Mouse (Mus musculus): ENCODE measurements around the gene Gpr25.

GRCm38 (mm10) chr1:136214304-136214703 lies 46.4 kb downstream of the Gpr25 start:
- TF ChIP-seq HCFC1 (IDR thresholded peaks at IDR 0.05; ENCODE audit: borderline replicate concordance, insufficient read depth, low read length) (no peak), CHD2 (IDR thresholded peaks at IDR 0.05; ENCODE audit: low read depth, low read length) (no peak), ZC3H11A (IDR thresholded peaks at IDR 0.05; ENCODE audit: borderline replicate concordance, low read depth, low read length) (no peak), MAFK (IDR thresholded peaks at IDR 0.05; ENCODE audit: insufficient read depth, low read depth, low read length) (no peak)

All from ES-E14 (cell line).